Mouse (Mus musculus) brain, embryonic 14.5 days (tissue): Measurements from ENCODE around the gene Pde10a.

Experiments used
- CTCF ChIP-seq: fragments of 200-500 bp; IDR thresholded peaks from 2 replicates; pipeline ENCODE4 v1.5.1; 2012; ENCODE audit warnings: inconsistent platforms, mild to moderate bottlenecking, moderate library complexity, borderline replicate concordance; ENCODE audit not compliant: insufficient read depth, insufficient read length; ENCODE audit errors: extremely low read depth
- POLR2A ChIP-seq: fragments of 200-500 bp; IDR thresholded peaks from 2 replicates; pipeline ENCODE4 v1.6.1; 2012; ENCODE audit warnings: mild to moderate bottlenecking, inconsistent platforms, borderline replicate concordance; ENCODE audit not compliant: poor library complexity, insufficient read depth, insufficient read length, severe bottlenecking; ENCODE audit errors: extremely low read depth

DNA sequence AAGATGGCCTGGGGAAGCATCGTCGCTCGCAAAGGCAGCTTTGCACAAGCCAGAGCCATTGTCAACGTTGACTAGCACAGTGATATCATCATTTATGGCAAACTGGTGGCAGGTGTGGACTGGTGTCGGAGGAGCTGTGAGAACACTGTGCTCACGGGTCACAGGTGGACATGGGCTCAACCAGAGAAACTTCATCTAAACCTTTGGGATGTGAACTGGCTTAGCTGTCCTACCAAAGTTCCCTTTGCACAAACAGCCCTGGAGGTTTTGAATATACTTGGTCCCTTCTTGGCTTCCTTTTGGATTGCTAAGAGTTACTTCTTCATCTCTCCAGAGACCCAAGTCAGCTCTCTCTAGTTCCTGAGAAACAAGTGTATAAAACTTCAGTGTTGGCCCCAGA is 41.7 kb downstream of the Pde10a start, which contains the start of gene Gm17087:
- TF ChIP-seq POLR2A (no peak), CTCF (no peak)
